Mouse (Mus musculus) c-Kit-positive CD71-positive TER-119-positive erythroid progenitor cells, embryonic 14.5 days (primary cell): ENCODE results near the gene Tmem165.

Experiments
- DNase-seq: peaks from one replicate; pipeline ENCODE4 v3.0.0-alpha.2; 2013; ENCODE audit warnings: low spot score

The Tmem165 gene

DNA sequence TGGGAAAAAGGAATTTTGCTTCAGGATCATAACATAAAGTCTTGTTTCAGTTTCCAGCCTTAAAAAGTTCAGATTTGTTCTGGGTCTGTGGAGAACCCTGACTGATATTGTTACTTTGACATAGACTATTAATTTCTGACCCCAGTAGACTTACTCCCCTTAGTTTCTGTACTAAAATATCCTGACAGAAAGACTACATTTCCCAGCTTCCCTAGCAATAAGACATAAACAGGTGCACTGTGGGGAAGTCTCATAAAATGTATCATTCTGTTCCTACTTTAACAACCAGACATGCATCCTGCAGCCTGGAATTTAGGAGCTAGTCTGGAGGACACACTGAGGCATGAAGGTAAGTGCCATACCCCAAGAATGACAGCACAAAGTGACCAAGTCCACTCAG is 12.6 kb upstream of the Tmem165 start:
- no peak for DNase-seq

DNA sequence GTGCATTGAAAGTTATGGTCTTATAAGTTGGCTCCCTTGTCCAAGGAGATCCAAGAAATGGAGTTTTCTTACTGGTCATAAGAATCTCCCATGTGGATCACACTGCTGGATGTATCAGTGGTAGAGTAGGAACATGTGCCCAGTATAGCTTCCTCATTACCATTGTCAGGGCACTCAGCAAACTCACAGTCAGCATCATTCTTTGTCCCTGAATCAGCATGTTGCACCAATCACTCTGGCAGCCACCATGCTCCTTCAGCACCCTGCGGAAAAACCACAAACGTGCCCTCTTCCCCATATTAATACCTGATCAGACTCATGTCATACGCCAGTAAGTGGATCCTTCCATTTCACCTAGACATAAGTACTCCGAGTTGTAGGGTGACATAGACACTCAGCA is 8.6 kb upstream of the Tmem165 start:
- DNase-seq: no peak

GRCm38 (mm10) chr5:76176411-76176810 is 7.3 kb upstream of the Tmem165 start:
- no peak for DNase-seq

GRCm38 (mm10) chr5:76176841-76177240 is 6.8 kb upstream of the Tmem165 start:
- no peak for DNase-seq

GRCm38 (mm10) chr5:76177664-76178063 is 6.0 kb upstream of the Tmem165 start:
- no peak for DNase-seq

DNA sequence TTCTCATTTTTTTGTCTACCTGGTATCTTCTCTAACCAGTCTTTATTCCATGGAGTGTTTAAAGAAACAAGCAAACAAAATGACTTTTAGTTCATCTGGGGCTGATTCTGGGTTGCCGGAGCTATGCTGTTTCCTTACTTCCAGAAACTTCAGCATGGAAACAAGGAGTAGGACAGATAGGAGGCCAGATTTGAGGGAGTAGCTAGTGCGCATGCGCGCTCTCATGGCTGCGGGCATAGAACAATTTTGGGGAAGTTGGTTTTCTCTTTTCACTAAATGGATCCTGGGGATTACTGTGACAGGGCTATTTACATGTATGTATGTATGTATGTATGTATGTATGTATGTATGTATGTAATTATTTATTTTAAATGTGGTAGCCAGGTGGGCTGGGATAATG is 4.5 kb upstream of the Tmem165 start:
- DNase-seq: no peak

DNA sequence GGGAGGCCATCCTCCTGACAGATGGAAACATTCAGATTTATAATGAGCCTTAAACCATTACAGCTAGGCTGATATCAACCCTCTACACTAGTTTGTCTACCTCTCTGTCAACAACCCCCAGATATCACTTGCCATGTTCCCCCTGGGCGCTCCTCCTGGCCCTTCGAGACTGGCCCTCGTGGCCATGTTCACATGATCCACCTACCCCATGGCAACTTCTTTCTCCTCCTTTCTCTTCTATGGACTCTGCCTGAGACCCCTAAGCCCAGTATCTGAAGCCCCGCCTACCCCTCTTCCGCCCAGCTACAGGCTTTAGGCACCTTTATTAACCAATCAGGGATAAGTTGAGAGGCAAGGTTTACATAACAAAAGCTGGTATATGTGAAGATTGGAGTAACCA is 3.9 kb upstream of the Tmem165 start:
- DNase-seq: no peak

DNA sequence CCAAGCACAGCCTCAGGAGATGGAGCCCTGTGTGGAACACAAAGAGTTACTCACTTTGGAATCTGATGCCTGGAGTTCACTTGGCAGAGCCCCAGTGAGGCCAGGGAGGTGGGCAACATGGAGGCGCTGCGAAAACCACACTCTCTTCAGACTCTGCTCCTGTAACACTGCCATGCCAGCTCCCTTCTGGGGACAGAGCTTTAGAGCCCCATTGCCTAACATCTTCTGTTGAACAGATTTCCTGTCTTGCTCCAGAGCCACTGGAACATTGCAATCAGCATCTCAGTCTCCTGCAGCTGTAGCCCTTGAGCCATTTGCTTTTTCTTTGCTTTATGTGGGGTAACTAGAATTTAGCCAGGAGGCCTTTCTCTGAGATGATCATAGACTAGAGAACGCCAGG is 1.4 kb upstream of the Tmem165 start:
- no peak for DNase-seq

DNA sequence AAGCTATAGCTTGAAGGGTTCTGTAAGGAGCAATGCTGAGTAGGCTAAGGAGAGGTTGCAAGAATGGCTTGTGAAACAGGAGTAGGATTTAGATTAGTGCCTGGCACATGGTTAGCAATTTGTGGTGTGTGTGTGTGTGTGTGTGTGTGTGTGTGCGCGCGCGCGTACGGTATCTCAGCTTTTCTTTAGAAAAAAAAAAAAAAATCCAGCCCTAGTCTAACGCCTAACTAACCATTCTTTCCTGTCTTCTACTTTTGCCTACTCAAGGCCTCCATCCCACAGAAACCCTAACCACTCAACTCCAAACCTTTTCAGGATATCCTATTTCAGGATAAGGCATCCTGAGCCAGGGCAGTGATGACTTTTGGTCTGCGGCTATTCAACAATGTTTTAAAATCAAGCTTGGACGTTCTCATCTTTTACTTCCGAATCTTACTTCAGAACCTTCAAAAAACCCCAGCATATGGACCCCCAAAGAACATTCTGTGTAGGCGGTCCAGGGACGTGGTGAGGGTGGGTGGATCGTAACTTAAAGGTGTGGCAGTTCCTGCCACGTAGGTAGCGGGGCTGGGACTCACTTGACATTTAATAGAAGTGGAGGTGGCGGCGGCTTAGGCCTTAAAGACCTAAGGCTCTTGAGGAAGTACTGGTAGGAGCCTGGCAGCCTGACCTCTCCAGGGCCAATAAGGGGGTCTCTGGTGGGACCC is 484 bp upstream of the Tmem165 start:
- DNase-seq: no peak

- peak; percentile 61 for DNase-seq
Observed at GRCm38 (mm10) chr5:76184286-76185080, 803 bp downstream of the Tmem165 start.

GRCm38 (mm10) chr5:76187885-76188284 is 4.2 kb downstream of the Tmem165 start:
- no peak for DNase-seq

- DNase-seq: no peak
Observed at GRCm38 (mm10) chr5:76190609-76191008, 6.9 kb downstream of the Tmem165 start.

DNA sequence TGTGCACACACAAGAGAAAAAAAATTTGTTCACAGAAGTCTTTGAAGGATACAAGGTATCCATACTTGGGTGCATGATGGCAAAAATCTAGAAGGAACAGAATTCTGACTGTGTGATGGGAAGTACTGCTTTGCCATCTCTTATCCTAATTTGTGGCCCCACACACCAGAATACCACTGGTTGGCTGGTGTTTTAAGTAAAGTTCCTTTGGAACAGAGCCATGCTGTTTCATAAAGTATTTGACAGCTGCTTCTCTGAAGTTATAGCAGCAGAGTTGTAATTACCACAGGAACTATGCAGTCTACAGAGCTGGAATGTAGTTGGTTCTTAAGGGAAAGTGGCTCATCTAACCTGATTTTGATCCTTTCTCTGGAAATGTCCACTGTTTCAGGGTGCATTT is 9.4 kb downstream of the Tmem165 start:
- DNase-seq: no peak

- DNase-seq: no peak
Observed at GRCm38 (mm10) chr5:76194377-76194945, 10.8 kb downstream of the Tmem165 start.

- DNase-seq: no peak
Observed at GRCm38 (mm10) chr5:76199346-76199745, 15.7 kb downstream of the Tmem165 start.

DNA sequence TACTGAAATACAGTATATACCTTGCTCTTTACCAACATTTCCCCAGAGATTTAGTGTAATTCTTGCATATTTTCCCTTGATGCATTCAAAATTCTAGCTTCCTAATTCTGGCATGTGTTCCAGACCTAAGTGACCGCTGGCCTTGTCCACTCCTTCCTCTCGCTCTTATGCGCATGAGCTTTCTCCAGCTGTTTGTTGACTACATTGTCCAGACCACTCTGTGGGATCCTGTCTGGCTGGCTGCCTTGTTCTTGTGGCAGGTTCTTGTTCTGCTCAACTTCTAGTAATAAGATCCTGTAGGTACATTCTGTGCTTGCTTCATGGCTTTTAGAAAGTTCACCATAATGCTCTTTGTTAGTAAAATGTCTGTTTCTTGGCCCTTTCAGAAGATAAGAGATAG is 19.5 kb downstream of the Tmem165 start:
- DNase-seq: no peak

GRCm38 (mm10) chr5:76205886-76206285 is 22.2 kb downstream of the Tmem165 start:
- no peak for DNase-seq

- DNase-seq: no peak
Observed at GRCm38 (mm10) chr5:76208066-76208465, 24.4 kb downstream of the Tmem165 start.

- DNase-seq: no peak
Observed at GRCm38 (mm10) chr5:76216691-76217090, 33.0 kb downstream of the Tmem165 start.

- no peak for DNase-seq
Observed at GRCm38 (mm10) chr5:76231171-76231855, 47.6 kb downstream of the Tmem165 start.

GRCm38 (mm10) chr5:76243274-76243673 is 59.6 kb downstream of the Tmem165 start:
- no peak for DNase-seq

DNA sequence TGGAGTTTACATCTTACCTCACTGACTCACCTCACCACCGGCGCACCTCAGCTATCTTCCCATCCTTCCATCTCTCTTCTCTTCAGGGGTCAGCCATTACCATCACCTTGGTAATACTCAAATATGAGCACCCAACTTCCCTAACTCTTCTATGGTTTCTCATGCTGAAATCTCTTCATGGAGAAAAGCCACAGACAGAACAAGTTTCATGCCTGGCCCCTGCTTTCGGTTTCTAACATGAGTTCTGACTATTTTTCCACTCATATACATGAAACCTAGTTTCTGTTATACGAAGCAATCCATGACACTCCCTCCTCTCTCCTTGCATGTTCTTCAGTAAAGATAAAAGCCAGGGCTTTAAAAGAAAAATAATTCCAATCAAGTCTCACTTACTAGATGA is 60.2 kb downstream of the Tmem165 start:
- DNase-seq: no peak

DNA sequence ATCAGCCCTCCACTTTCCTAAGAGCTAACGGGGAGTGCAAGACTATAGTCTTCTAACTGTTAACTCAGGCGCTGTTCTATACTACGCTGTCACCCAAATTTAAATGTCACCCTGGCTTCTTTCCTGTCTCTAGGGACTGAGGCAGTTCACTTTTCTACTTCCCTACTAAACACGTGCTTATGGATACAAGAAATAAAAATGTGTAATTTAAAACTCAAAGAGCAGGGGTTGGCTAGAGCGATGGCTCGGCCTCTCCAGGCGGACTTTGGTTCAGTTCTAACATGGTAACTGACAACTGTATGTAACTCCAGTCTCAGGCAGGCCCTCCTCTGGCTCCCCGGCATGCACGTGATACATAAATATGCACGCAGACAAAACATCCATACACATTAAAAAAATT is 60.8 kb downstream of the Tmem165 start:
- DNase-seq: no peak
